Mouse (Mus musculus) lung, embryonic 14.5 days (tissue): ENCODE data around the gene Fam136a. TPM values are rescaled to one million over a fixed set of nuclear protein-coding genes. Genes with fewer than 3 reads are reported as not detected.
"Not testable (repeated sequence)": the region's sequence is repeated elsewhere in the genome, so short reads cannot be mapped to it uniquely, and the experiment has no call there.

Experiments
- ATAC-seq: fragments of 200-750 bp; cut with Nextera tagmentation; 2 replicates; pipeline ENCODE4 v1.8.0; 2017; ENCODE audit warnings: mild to moderate bottlenecking, moderate TSS enrichment, moderate library complexity; ENCODE audit not compliant: insufficient read depth
- DNase-seq: peaks from one replicate; pipeline ENCODE4 v3.0.0-alpha.2; 2015
- H3K27ac ChIP-seq: fragments of 300-500 bp; sonication (generic); 2 replicates; pipeline ENCODE4 v1.5.1; 2014; ENCODE audit warnings: low read depth, mild to moderate bottlenecking, moderate library complexity
- H3K27me3 ChIP-seq: fragments of 300-500 bp; sonication (generic); 2 replicates; pipeline ENCODE4 v1.6.1; 2014; ENCODE audit warnings: low read length, control low read depth; ENCODE audit not compliant: insufficient read depth
- H3K36me3 ChIP-seq: fragments of 300-500 bp; sonication (generic); 2 replicates; pipeline ENCODE4 v1.6.1; 2014; ENCODE audit warnings: control low read depth; ENCODE audit not compliant: insufficient read depth
- H3K4me1 ChIP-seq: fragments of 300-500 bp; sonication (generic); 2 replicates; pipeline ENCODE4 v1.6.1; 2014; ENCODE audit warnings: antibody characterized with exemption, control low read depth; ENCODE audit not compliant: insufficient read depth
- H3K4me2 ChIP-seq: fragments of 300-500 bp; sonication (generic); 2 replicates; pipeline ENCODE4 v1.6.1; 2014; ENCODE audit warnings: mild to moderate bottlenecking
- H3K4me3 ChIP-seq: fragments of 300-500 bp; sonication (generic); 2 replicates; pipeline ENCODE4 v1.5.1; 2014; ENCODE audit warnings: low read depth, low read length
- H3K9ac ChIP-seq: fragments of 300-500 bp; sonication (generic); 2 replicates; pipeline ENCODE4 v1.6.1; 2014
- H3K9me3 ChIP-seq: fragments of 300-500 bp; sonication (generic); 2 replicates; pipeline ENCODE4 v1.6.1; 2016; ENCODE audit warnings: low read depth, low read length, control low read depth
- CTCF ChIP-seq: IDR thresholded peaks from 2 replicates; pipeline ENCODE4 v1.5.1; 2016; ENCODE audit warnings: antibody characterized with exemption, low read depth
- WGBS: fragments of 180-500 bp; shearing (Covaris S2); extraction: QIAGEN DNeasy Blood & Tissue Kit; methylation state at CpG from one replicate; pipeline ENCODE4 v1.1.7; 2014; 5-methylcytosine and 5-hydroxymethylcytosine counted together
- polyA plus RNA-seq: library from polyadenylated mRNA; unstranded; fragments of >200 nt; fragmentation: Nextera tagmentation; extraction: Ambion mirVana; gene quantifications from 2 replicates; pipeline ENCODE4 v1.2.1, GENCODE M21; 2014

The Fam136a gene
- polyA plus RNA-seq, 1 experiment from 2014 or later = 129 TPM

DNA sequence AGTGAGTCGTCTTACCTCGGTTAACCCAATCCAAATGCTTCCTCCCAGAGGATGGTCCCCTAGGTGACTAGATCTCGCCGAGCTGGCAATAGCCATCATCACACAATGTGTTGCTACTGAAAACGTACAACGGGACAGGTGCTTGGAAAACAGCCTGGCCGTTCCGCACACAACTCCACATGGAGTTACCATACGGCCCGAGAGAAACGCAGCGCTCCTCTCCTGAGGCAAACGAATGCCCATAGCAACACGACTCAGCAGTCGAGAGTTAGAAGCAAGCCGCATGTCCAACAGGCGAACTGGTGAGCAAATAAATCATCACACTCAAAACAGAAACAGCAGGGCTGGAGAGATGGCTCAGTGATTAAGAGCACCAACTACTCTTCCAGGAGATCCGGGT, 38.6 kb upstream of the Fam136a start:
- no peaks in the 10 kb centered on the region for H3K36me3 ChIP-seq
- H3K9ac ChIP-seq = no peak overlapping the region
- H3K27ac ChIP-seq = no peak overlapping the region
- DNase-seq = no peak
- no peaks in the 10 kb centered on the region for H3K9me3 ChIP-seq
- WGBS = 84% methylated on average over 18 of the region's 18 CpGs
- no peaks in the 10 kb centered on the region for H3K4me1 ChIP-seq
- H3K27me3 ChIP-seq = no peaks in the 10 kb centered on the region
- TF ChIP-seq CTCF = no peak
- no peak overlapping the region for H3K4me2 ChIP-seq
- no peak overlapping the region for H3K4me3 ChIP-seq
- no peak for ATAC-seq

DNA sequence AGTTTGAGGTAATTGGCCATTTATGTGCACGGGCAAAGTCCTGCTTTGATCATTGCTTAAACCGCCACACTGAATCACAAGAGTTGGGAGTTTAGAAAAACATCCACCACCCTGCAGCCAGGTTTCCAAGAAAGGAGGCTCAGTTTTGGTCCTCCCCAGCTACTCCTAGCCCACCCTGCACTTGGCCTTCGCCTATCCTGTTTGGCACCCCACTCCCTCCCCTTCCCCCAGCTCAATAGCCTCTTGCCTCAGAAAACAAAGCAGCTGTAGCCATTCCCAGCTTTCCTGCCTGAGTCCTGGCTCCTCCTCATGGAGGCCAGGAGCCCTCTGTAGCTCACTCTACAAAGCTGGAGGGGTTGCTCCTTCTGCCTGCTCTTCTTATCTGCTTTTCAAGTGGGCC, 37.1 kb upstream of the Fam136a start:
- Histone ChIP-seq H3K27me3 (no peaks in the 10 kb centered on the region), H3K4me1 (no peaks in the 10 kb centered on the region), H3K4me3 (no peak overlapping the region), H3K9me3 (no peaks in the 10 kb centered on the region), H3K9ac (no peak overlapping the region), H3K4me2 (no peak overlapping the region), H3K36me3 (no peaks in the 10 kb centered on the region), H3K27ac (no peak overlapping the region)
- no peak for TF ChIP-seq CTCF
- WGBS = 67% methylated on average over 3 of the region's 3 CpGs
- ATAC-seq (no peak), DNase-seq (no peak)

- 0 out of 2 replicates have a peak, but pooled peaks have one; percentile 21 for TF ChIP-seq CTCF
- Histone ChIP-seq H3K9me3 (no peaks in the 10 kb centered on the region), H3K36me3 (no peaks in the 10 kb centered on the region), H3K4me2 (no peak overlapping the region), H3K4me1 (no peaks in the 10 kb centered on the region), H3K4me3 (no peak overlapping the region), H3K27ac (no peak overlapping the region), H3K9ac (no peak overlapping the region), H3K27me3 (no peaks in the 10 kb centered on the region)
- 87% methylated on average over 6 of the region's 6 CpGs for WGBS
- no peak for DNase-seq
- ATAC-seq = no peak
Measured at GRCm38 (mm10) chr6:86329943-86330342, 35.5 kb upstream of the Fam136a start.

DNA sequence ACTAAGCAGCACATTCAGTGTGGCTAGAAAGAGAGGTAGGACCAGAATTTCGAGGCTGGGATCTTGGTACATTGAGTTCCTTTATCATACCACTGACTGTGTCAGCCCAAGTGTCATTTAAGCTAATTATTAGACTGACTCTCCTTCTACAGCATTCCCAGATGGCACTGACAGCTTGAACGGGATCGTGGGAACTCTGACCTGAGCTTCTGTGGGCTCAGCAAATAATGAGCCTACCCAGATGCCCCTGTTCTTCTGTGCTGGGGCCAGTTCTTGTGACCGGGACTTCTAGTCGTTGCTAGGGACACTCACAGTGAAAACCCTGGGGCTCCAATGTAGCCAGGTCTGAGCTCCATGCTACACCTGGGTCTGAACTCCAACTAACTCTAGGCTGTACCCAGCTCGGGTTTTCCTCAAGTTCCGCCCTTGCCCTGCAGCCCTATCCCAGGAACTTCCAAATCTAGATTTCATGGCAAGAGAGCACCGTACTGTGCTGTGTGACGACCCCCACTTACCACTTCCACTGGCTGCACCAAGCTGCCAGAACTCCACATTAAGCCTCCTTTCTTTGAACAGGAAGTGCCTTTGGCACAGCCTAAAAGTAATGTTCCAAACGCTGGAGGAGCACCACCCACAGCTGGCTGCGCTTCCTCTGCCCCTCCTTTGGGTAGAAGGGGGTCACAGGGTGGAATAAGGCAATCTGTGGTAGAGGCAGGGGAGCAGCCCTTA, 30.2 kb upstream of the Fam136a start:
- no peak overlapping the region for H3K9ac ChIP-seq
- no peaks in the 10 kb centered on the region for H3K4me1 ChIP-seq
- no peak for TF ChIP-seq CTCF
- H3K4me2 ChIP-seq = no peak overlapping the region
- no peak overlapping the region for H3K4me3 ChIP-seq
- no peaks in the 10 kb centered on the region for H3K36me3 ChIP-seq
- no peak overlapping the region for H3K27ac ChIP-seq
- ATAC-seq (no peak), DNase-seq (peak; percentile 23)
- no peaks in the 10 kb centered on the region for H3K9me3 ChIP-seq
- 64% methylated on average over 11 of the region's 11 CpGs for WGBS
- no peaks in the 10 kb centered on the region for H3K27me3 ChIP-seq

DNA sequence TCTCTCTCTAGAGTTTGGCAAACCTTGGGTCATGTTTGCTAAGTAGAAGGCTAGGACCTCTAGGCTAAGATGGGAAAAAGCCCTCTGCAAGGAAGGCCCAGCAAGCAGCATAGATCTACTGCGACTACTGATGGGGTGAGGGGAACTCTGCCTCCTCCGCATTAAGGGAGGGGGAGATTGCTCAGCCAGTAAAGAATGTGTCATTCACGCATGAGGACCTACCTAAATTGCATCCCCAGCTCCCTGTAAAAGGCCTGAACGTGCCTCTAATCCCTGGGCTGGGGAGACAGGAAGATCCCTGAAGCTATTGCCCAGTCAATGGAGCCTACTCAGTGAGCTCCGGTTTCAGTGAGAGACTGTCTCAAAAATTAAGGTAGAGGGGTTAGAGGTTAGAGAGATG, 29.6 kb upstream of the Fam136a start:
- Histone ChIP-seq H3K27me3 (no peaks in the 10 kb centered on the region), H3K9ac (no peak overlapping the region), H3K27ac (no peak overlapping the region), H3K4me3 (no peak overlapping the region), H3K9me3 (no peaks in the 10 kb centered on the region), H3K36me3 (no peaks in the 10 kb centered on the region), H3K4me1 (no peaks in the 10 kb centered on the region), H3K4me2 (no peak overlapping the region)
- 81% methylated on average over 5 of the region's 5 CpGs for WGBS
- no peak for TF ChIP-seq CTCF
- ATAC-seq (no peak), DNase-seq (no peak)

DNA sequence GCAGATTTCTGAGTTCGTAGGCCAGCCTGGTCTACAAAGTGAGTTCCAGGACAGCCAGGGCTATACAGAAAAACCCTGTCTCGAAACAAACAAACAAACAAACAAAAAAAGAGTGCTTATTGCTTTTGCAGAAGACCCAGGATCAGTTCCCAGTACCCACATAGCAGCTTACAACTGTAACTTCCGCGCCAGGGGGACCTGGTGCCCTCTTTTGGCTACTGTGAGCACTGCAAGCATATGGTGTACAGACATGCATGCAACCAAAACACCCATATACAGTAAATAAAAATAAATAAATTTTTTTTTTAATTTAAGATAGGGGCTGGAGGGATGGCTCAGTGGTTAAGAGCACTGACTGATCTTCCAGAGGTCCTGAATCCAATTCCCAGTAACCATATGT, 29.1 kb upstream of the Fam136a start:
- H3K36me3 ChIP-seq, H3K27me3 ChIP-seq, DNase-seq, H3K9me3 ChIP-seq, H3K4me3 ChIP-seq, ATAC-seq, H3K9ac ChIP-seq, H3K4me2 ChIP-seq, H3K27ac ChIP-seq, H3K4me1 ChIP-seq: not testable (repeated sequence)
- 83% methylated on average over 4 of the region's 4 CpGs for WGBS

- Histone ChIP-seq H3K27ac (no peak overlapping the region), H3K9me3 (no peaks in the 10 kb centered on the region), H3K9ac (no peak overlapping the region), H3K4me1 (no peaks in the 10 kb centered on the region), H3K4me3 (no peak overlapping the region), H3K4me2 (no peak overlapping the region), H3K36me3 (no peaks in the 10 kb centered on the region), H3K27me3 (no peaks in the 10 kb centered on the region)
- no peak for ATAC-seq
- DNase-seq = no peak
- 26% methylated on average over 7 of the region's 7 CpGs for WGBS
- no peak for TF ChIP-seq CTCF
Measured at GRCm38 (mm10) chr6:86343656-86344055, 21.8 kb upstream of the Fam136a start.
